Mouse (Mus musculus) liver, embryonic 13.5 days (tissue): ENCODE data around the gene Ptprr. TPM values are rescaled to one million over a fixed set of nuclear protein-coding genes. Genes with fewer than 3 reads are reported as not detected.

ENCODE experiments used
- ATAC-seq: fragments of 200-750 bp; cut with Nextera tagmentation; 2 replicates; pipeline ENCODE4 v1.8.0; 2017; ENCODE audit warnings: low read depth, mild to moderate bottlenecking, moderate number of reproducible peaks, moderate library complexity
- DNase-seq: peaks from one replicate; pipeline ENCODE4 v3.0.0; 2022
- H3K27ac ChIP-seq: fragments of 300-500 bp; sonication (generic); 2 replicates; pipeline ENCODE4 v1.5.1; 2015; ENCODE audit warnings: moderate library complexity, mild to moderate bottlenecking, inconsistent platforms
- H3K27me3 ChIP-seq: fragments of 300-500 bp; sonication (generic); 2 replicates; pipeline ENCODE4 v1.6.1; 2015; ENCODE audit warnings: mild to moderate bottlenecking, inconsistent platforms
- H3K36me3 ChIP-seq: fragments of 300-500 bp; sonication (generic); 2 replicates; pipeline ENCODE4 v1.6.1; 2015; ENCODE audit warnings: mild to moderate bottlenecking, inconsistent platforms
- H3K4me1 ChIP-seq: fragments of 300-500 bp; sonication (generic); replicated peaks from 2 replicates; pipeline ENCODE4 v1.6.1; 2015; ENCODE audit warnings: inconsistent platforms
- H3K4me2 ChIP-seq: fragments of 300-500 bp; sonication (generic); 2 replicates; pipeline ENCODE4 v1.6.1; 2015; ENCODE audit warnings: inconsistent platforms, mild to moderate bottlenecking, moderate library complexity
- H3K4me3 ChIP-seq: fragments of 300-500 bp; sonication (generic); replicated peaks from 2 replicates; pipeline ENCODE4 v1.5.1; 2015; ENCODE audit warnings: mild to moderate bottlenecking, inconsistent platforms
- H3K9ac ChIP-seq: fragments of 300-500 bp; sonication (generic); 2 replicates; pipeline ENCODE4 v1.6.1; 2015; ENCODE audit warnings: mild to moderate bottlenecking, inconsistent platforms
- H3K9me3 ChIP-seq: fragments of 300-500 bp; sonication (generic); replicated peaks from 2 replicates; pipeline ENCODE4 v1.6.1; 2016; ENCODE audit warnings: inconsistent platforms
- WGBS: fragments of 180-500 bp; shearing (Covaris S2); methylation state at CpG from one replicate; pipeline ENCODE4 v1.1.7; 2015; ENCODE audit not compliant: insufficient replicate concordance; 5-methylcytosine and 5-hydroxymethylcytosine counted together
- polyA plus RNA-seq: library from polyadenylated mRNA; unstranded; fragments of >200 nt; fragmentation: Nextera tagmentation; extraction: Ambion mirVana; gene quantifications from 2 replicates; pipeline ENCODE4 v1.2.1, GENCODE M21; 2015

The Ptprr gene
- polyA plus RNA-seq, 1 experiment from 2014 or later: 0.14 TPM

DNA sequence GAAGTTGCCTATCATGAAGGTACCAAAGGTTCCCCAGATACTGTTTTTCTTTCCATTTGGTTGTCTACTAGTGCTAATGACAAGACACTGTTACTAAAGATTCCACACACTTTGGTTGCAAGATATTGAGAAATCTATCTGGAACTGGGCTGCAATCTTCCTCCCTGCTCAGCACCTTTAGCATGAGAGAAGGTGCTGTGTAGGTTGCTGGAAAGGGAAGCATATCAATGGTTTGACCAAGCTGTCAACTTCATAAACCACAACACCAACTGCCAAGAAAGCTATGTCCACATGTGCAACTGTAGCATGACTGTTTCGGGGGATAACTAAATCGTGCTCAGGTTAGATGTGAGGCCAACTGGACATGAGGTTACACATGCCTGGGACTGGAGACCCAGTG, 103.5 kb downstream of the Ptprr start:
- Histone ChIP-seq H3K4me3 (no peak overlapping the region), H3K27me3 (no peaks in the 10 kb centered on the region), H3K4me1 (no peaks in the 10 kb centered on the region; the same call in 1 of the 2 replicates), H3K4me2 (no peak overlapping the region), H3K9ac (no peak overlapping the region), H3K27ac (no peak overlapping the region), H3K36me3 (no peaks in the 10 kb centered on the region), H3K9me3 (no peaks in the 10 kb centered on the region)
- ATAC-seq (no peak), DNase-seq (no peak)
- 22% methylated on average over 2 of the region's 2 CpGs for WGBS

DNA sequence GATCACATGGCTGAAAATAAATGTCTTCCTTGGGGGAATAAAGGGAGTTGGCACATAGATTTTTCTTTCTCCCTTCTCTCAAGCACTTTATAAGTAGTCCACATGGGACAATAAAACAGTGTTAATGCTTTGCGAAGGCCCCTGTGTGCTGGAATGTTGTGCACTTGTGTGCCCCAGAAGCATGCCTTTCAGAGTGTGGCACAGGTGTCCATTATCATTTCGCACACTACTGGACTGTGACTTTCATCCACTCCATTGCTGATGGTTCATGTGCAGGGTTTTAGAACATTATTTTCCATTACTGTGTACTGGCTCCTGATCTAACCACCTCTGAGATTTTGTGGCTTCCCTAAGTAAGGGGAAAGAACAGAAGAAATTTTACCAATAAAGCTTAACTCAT, 105.8 kb downstream of the Ptprr start:
- H3K36me3 ChIP-seq: no peaks in the 10 kb centered on the region
- no peak overlapping the region for H3K27ac ChIP-seq
- no peaks in the 10 kb centered on the region for H3K9me3 ChIP-seq
- H3K4me3 ChIP-seq: no peak overlapping the region
- DNase-seq (no peak), ATAC-seq (no peak)
- no peak overlapping the region for H3K4me2 ChIP-seq
- H3K4me1 ChIP-seq: no peaks in the 10 kb centered on the region; the same call in 1 of the 2 replicates
- H3K9ac ChIP-seq: no peak overlapping the region
- WGBS: 72% methylated on average over 2 of the region's 2 CpGs
- no peaks in the 10 kb centered on the region for H3K27me3 ChIP-seq

DNA sequence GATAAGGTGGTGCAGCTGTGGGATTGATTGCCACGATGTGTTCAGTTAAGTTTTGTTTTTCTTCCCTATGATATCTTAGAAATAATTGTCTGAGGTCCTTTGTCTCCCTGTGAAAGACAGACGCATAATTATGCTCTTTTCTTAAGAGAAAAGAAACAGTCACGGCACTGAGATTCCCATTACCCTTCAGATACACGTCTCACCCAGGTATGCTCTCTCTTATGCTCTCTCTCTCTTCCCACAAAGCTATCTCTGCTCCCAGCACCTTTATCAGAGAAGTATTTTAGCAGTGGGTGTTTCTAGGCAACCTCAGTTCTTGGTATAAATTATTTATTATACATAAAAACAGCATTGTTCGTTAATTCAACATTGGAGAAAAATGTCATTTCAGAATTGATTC, 107.4 kb downstream of the Ptprr start:
- no peak overlapping the region for H3K4me3 ChIP-seq
- no peaks in the 10 kb centered on the region for H3K36me3 ChIP-seq
- no peak overlapping the region for H3K9ac ChIP-seq
- no peak for ATAC-seq
- H3K4me1 ChIP-seq: no peaks in the 10 kb centered on the region; the same call in 1 of the 2 replicates
- H3K27me3 ChIP-seq: no peaks in the 10 kb centered on the region
- no peak for DNase-seq
- no peaks in the 10 kb centered on the region for H3K9me3 ChIP-seq
- 53% methylated on average over 5 of the region's 5 CpGs for WGBS
- no peak overlapping the region for H3K27ac ChIP-seq
- H3K4me2 ChIP-seq: no peak overlapping the region

DNA sequence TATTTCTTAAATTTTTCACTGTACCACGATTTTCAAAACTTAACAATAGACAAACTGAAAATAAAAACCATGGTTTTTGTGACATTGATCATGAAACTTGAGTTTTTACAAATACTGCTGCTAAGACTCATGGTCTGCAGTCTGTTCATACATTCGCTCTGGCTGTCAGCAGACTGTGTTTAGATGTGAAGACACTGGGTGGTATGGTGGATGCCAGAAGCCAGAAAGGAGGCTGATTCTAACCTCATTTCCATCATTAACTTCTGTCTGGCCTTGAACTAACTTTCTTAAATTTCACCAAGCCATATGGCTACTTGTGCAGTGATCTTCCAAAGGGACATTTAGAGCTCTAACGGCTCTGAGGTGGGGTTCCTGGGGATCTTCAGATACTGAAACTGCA, 112.4 kb downstream of the Ptprr start:
- WGBS: 56% methylated on average over 3 of the region's 3 CpGs
- DNase-seq (no peak), ATAC-seq (no peak)
- Histone ChIP-seq H3K4me1 (no peaks in the 10 kb centered on the region; the same call in 1 of the 2 replicates), H3K27ac (no peak overlapping the region), H3K9me3 (no peaks in the 10 kb centered on the region), H3K4me2 (no peak overlapping the region), H3K36me3 (no peaks in the 10 kb centered on the region), H3K27me3 (no peaks in the 10 kb centered on the region), H3K9ac (no peak overlapping the region), H3K4me3 (no peak overlapping the region)

DNA sequence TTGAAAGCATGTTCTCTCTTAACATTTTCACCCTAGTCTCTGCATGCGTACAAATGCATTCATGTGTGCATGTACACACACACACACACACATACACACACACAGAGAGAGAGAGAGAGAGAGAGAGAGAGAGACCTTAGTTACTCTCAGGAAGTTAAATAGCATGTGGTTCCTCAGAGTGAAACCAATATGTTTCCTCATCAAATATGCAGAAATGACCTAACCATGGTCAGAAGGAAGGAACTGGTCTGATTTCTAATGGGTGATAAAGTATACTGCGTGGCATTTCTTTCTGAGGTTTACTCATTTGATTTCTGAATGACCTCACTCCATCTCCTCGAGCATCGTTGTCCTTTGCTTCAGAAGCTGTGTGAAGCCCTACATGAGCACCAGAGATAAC, 113.2 kb downstream of the Ptprr start:
- no peak overlapping the region for H3K9ac ChIP-seq
- DNase-seq (no peak), ATAC-seq (no peak)
- no peaks in the 10 kb centered on the region for H3K4me1 ChIP-seq
- H3K36me3 ChIP-seq: no peaks in the 10 kb centered on the region
- 30% methylated on average over 4 of the region's 4 CpGs for WGBS
- no peak overlapping the region for H3K27ac ChIP-seq
- no peak overlapping the region for H3K4me3 ChIP-seq
- H3K27me3 ChIP-seq: no peaks in the 10 kb centered on the region
- H3K9me3 ChIP-seq: no peaks in the 10 kb centered on the region
- H3K4me2 ChIP-seq: no peak overlapping the region

DNA sequence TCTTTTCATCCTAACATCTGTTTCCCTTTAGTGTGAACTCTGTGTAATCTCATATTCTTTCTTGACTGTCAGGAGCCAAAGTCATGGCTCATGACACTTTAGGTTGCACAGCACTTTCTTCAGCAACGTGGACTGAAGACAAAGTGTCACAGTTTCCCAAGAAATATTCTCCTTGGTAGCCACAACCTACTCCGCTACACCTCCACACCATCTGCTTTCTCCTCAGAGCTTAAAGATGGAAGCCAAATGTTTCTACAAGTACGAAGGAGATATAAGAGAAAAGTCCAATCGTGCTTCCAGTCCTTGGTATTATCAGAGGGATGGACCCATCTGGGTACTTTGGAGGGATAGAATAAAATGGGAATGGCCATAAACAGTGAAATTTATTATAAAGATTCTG, 114.2 kb downstream of the Ptprr start:
- Histone ChIP-seq H3K36me3 (no peaks in the 10 kb centered on the region), H3K9me3 (no peaks in the 10 kb centered on the region), H3K27ac (no peak overlapping the region), H3K27me3 (no peaks in the 10 kb centered on the region), H3K9ac (no peak overlapping the region), H3K4me1 (no peaks in the 10 kb centered on the region), H3K4me2 (no peak overlapping the region), H3K4me3 (no peak overlapping the region)
- no peak for ATAC-seq
- WGBS: 65% methylated on average over 4 of the region's 4 CpGs
- DNase-seq: no peak

DNA sequence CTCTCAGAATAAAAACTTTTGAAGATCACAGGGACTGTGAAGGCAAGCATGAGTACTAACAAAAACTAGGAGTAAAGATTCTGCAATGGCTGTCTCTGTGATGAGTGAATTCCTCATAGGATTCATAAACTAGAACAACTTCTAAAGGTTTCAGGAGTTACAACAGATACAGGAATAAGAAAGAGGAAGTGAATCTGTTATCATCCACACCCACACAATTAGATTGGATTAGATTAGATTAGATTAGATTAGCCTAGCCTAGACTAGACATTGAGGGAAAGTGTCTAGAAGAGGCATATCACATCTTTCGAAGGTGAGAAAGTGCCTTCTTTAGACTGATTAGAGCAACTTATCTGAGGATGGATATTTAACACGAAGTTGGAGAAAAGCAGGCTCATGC, 117.2 kb downstream of the Ptprr start:
- H3K27ac ChIP-seq: no peak overlapping the region
- H3K4me3 ChIP-seq: no peak overlapping the region
- no peaks in the 10 kb centered on the region for H3K27me3 ChIP-seq
- H3K4me2 ChIP-seq: no peak overlapping the region
- no peaks in the 10 kb centered on the region for H3K4me1 ChIP-seq
- ATAC-seq (no peak), DNase-seq (no peak)
- H3K9me3 ChIP-seq: no peaks in the 10 kb centered on the region
- 50% methylated on average over 2 of the region's 2 CpGs for WGBS
- H3K9ac ChIP-seq: no peak overlapping the region
- no peaks in the 10 kb centered on the region for H3K36me3 ChIP-seq

DNA sequence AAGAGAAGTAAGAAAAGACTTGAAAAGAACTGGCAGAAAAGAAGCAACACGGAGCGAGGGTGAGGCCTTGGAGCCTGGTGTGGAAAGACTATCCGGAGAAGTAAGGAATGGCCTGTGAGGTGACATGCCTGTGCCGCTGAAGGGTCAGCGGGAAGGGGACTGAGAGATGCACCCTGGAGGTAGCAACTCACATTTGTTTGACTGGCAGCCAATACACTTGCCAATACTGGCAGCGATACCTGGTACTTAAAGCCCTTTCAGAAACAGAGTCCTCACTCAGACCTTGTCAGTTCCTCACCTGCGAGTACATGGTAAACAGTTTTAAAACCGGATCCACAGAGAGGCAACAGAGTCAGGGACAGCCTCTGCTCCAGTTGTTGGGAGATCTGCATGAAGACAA, 122.2 kb downstream of the Ptprr start:
- H3K4me3 ChIP-seq: no peak overlapping the region
- H3K9me3 ChIP-seq: no peaks in the 10 kb centered on the region
- H3K27me3 ChIP-seq: no peaks in the 10 kb centered on the region
- H3K36me3 ChIP-seq: no peaks in the 10 kb centered on the region
- no peak overlapping the region for H3K4me2 ChIP-seq
- 76% methylated on average over 8 of the region's 8 CpGs for WGBS
- H3K27ac ChIP-seq: no peak overlapping the region
- no peaks in the 10 kb centered on the region for H3K4me1 ChIP-seq
- H3K9ac ChIP-seq: no peak overlapping the region
- ATAC-seq (no peak), DNase-seq (no peak)

DNA sequence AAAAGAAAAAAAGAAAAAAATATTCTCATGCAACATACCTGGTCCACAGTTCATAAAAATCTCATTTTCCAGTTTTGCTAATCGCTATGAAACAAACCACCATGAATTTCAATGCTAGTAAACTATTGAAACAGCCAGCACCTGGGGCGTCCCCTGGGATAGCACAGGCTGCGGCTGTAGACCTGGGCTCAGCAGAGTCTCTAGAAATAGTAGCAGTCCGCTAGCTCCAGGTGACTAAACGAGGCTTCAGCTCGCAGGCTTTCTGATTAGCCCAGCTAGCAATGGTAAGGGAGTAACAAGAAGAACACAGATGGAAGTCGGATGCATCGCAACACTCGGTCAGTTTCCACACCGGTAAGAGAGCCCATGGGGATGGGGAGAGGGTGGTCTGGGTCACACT, 125.7 kb downstream of the Ptprr start:
- no peaks in the 10 kb centered on the region for H3K9me3 ChIP-seq
- DNase-seq: no peak
- H3K4me3 ChIP-seq: no peak overlapping the region
- no peak overlapping the region for H3K27ac ChIP-seq
- no peaks in the 10 kb centered on the region for H3K4me1 ChIP-seq
- no peaks in the 10 kb centered on the region for H3K27me3 ChIP-seq
- ATAC-seq: no peak
- no peak overlapping the region for H3K9ac ChIP-seq
- H3K4me2 ChIP-seq: no peak overlapping the region
- no peaks in the 10 kb centered on the region for H3K36me3 ChIP-seq
- WGBS: 74% methylated on average over 10 of the region's 10 CpGs

DNA sequence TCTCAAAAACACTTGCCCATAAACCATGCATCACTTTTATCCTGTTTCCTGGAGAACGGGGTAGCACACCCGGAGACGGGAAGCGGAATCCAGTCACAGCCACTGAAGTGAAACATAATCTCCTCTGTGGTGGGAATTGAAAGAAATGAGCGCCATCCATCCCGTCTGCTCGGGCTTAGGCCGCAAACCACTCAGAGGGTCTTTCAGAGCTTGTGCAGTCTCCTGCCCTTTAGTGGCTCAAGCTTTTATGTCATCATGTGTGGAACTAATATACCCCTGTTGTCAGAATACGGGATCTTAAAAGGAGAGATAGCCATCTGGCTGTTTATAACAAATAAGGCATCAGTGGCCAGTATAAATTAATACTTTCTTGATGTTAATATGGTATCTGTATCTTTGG, 128.1 kb downstream of the Ptprr start:
- no peaks in the 10 kb centered on the region for H3K4me1 ChIP-seq
- H3K36me3 ChIP-seq: no peaks in the 10 kb centered on the region
- H3K4me2 ChIP-seq: no peak overlapping the region
- H3K9me3 ChIP-seq: no peaks in the 10 kb centered on the region
- 75% methylated on average over 9 of the region's 9 CpGs for WGBS
- DNase-seq (no peak), ATAC-seq (no peak)
- H3K27ac ChIP-seq: no peak overlapping the region
- H3K9ac ChIP-seq: no peak overlapping the region
- H3K27me3 ChIP-seq: no peaks in the 10 kb centered on the region
- no peak overlapping the region for H3K4me3 ChIP-seq

DNA sequence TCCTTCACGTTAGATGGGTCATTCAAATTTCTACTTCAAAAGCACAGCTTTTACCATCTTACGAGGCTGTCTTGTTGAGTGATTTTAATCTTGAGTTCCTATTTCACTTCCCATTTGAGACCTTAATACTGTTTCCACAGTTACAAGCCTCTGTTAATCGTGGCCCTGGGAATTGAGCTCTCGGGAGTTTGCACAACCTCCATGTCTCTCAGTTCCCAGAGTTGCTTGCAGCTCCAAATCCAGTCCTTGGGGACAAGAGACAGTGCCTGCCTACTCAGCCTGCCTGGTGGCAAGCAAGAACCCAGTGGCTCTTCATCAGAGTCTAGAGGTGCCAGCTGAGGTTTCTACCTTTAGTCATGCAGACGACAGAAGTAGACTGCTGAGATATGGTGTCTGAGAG, 136.7 kb downstream of the Ptprr start:
- DNase-seq (no peak), ATAC-seq (no peak)
- no peak overlapping the region for H3K4me2 ChIP-seq
- H3K4me3 ChIP-seq: no peak overlapping the region
- H3K9ac ChIP-seq: no peak overlapping the region
- no peaks in the 10 kb centered on the region for H3K36me3 ChIP-seq
- no peak overlapping the region for H3K27ac ChIP-seq
- no peaks in the 10 kb centered on the region for H3K27me3 ChIP-seq
- 66% methylated on average over 5 of the region's 5 CpGs for WGBS
- no peaks in the 10 kb centered on the region for H3K9me3 ChIP-seq
- H3K4me1 ChIP-seq: no peaks in the 10 kb centered on the region

DNA sequence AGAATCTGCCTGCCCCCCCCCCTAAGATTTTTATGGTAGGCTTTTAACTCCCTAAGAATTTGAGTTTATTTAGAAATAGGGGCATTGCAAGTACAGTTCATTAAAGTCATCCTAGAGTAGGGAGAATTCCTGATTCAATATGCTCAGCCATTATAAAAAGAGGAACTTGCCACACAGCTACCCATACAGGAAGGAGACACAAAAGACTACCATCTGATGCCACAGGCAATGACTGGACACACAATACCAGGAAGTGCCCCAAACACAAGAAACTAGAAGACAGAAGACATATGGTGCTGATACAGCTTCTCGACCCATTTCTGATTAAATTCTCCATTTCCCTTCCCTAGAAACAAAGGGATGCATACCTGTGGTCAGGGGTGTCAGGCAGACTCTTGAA, 138.7 kb downstream of the Ptprr start:
- no peak overlapping the region for H3K4me3 ChIP-seq
- H3K9me3 ChIP-seq: no peaks in the 10 kb centered on the region
- H3K36me3 ChIP-seq: no peaks in the 10 kb centered on the region
- H3K27me3 ChIP-seq: no peaks in the 10 kb centered on the region
- H3K9ac ChIP-seq: no peak overlapping the region
- DNase-seq (no peak), ATAC-seq (no peak)
- 13% methylated on average over 1 of the region's 1 CpGs for WGBS
- no peak overlapping the region for H3K27ac ChIP-seq
- H3K4me1 ChIP-seq: no peaks in the 10 kb centered on the region
- no peak overlapping the region for H3K4me2 ChIP-seq

DNA sequence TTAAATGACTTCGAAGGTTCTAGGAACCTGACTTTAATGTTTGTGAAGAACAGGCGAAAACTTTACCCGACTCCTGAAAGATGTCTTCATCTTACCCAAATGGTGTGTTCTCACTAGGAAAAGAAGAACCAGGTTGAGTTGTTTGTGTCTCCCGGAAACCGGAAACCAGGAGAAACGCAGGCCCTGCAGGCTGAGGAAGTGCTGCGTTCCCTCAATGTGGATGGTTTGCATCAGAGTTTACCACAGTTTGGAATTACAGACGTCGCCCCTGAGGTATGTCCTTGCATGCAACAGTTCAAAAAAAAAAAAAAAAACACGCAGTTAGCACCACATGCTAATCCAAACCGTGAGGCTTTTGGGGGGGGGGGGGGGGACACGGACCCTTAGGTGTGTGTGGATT, 144.3 kb downstream of the Ptprr start:
- Histone ChIP-seq H3K4me3 (no peak overlapping the region), H3K4me2 (no peak overlapping the region), H3K27ac (no peak overlapping the region), H3K36me3 (no peaks in the 10 kb centered on the region), H3K9ac (no peak overlapping the region), H3K9me3 (no peaks in the 10 kb centered on the region), H3K27me3 (no peaks in the 10 kb centered on the region), H3K4me1 (no peaks in the 10 kb centered on the region)
- DNase-seq: no peak
- no peak for ATAC-seq
- WGBS: 51% methylated on average over 12 of the region's 12 CpGs
